18 mouse cellular contexts compared by ENCODE assay signal in the genomic region with DNA sequence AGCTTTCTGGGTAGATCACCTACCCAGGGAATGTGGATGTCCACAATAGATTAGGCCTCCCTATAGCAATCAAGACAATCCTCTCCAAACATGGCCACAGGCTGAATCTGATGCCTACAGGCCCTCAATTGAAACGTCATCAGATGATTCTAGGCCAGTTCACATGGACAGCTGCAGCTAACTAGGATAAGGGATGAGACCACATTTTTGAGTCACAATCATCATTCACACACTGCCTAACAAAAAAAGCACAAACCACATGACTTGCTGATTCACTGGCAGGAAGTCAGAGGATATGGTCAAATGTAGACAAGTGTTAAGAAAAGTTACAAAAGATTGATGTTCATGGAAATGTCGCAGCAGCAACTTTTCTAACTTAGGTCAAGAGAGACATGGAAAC.
DNase-seq lines count a peak whose midpoint lies in the region; ATAC-seq and TF ChIP-seq lines count a peak whose summit lies in the region.
"Had no signal": no experiment of that assay in that cellular context is flagged by ENCODE, and none has a peak within 500 bp of the region (broad histone marks: within the 10 kb centered on the region; RNA-seq: fewer than 3 reads in every experiment).

No protein-coding gene starts in this region.

- no peaks in the 10 kb centered on the region for H3K27me3 ChIP-seq in midbrain, embryonic 15.5 days (replicated peaks)
- H3K27me3 ChIP-seq: hindbrain, embryonic 12.5 days; intestine, embryonic 15.5 days; limb, embryonic 12.5 days; neural tube, embryonic 13.5 days had no signal

- peak; percentile 80 for DNase-seq in heart, adult 11 months
- no peak for DNase-seq in heart, adult 8-10 months (ENCODE audit: low spot score)
- DNase-seq in lung, postnatal 10 days: peak; percentile 13
- DNase-seq in lung, adult 2 months: no peak
- no peak for DNase-seq in layer of hippocampus, postnatal 25 days (ENCODE audit: extremely low spot score in 1 of 2, low spot score in 1 of 2)
- DNase-seq: cerebellum, adult 11-12 months; cerebellum, postnatal 36 days; kidney, postnatal 25 days; layer of hippocampus, postnatal 36 days; thymus, adult 2 months had no signal

- TF ChIP-seq CTCF in lung, adult 2 months (IDR thresholded peaks at IDR 0.05; ENCODE audit: insufficient read depth, low read length): no peak
- no peak for TF ChIP-seq CTCF in embryonic fibroblast, embryonic 13.5 days (IDR thresholded peaks at IDR 0.05; ENCODE audit: borderline replicate concordance, insufficient read depth, low read length)

- no peaks in the 10 kb centered on the region for H3K36me3 ChIP-seq in midbrain, embryonic 15.5 days (replicated peaks)
- H3K36me3 ChIP-seq: G1E; hindbrain, embryonic 12.5 days; intestine, embryonic 15.5 days; neural tube, embryonic 13.5 days had no signal

- H3K27ac ChIP-seq in embryonic fibroblast, embryonic 13.5 days (ENCODE audit: insufficient read depth, low read length): peak overlapping the region; percentile 72
- H3K27ac ChIP-seq in midbrain, embryonic 15.5 days: no peak overlapping the region
- H3K27ac ChIP-seq: hindbrain, embryonic 12.5 days; intestine, embryonic 15.5 days; limb, embryonic 12.5 days; neural tube, embryonic 13.5 days had no signal

- no peak overlapping the region for H3K4me3 ChIP-seq in lung, adult 2 months (replicated peaks; ENCODE audit: extremely low read depth, low read depth, low read length)
- no peak overlapping the region for H3K4me3 ChIP-seq in embryonic fibroblast, embryonic 13.5 days (ENCODE audit: insufficient read depth, low read length)
- H3K4me3 ChIP-seq in midbrain, embryonic 15.5 days: no peak overlapping the region
- H3K4me3 ChIP-seq: hindbrain, embryonic 12.5 days; intestine, embryonic 15.5 days; limb, embryonic 12.5 days; neural tube, embryonic 13.5 days had no signal

- no peaks in the 10 kb centered on the region for H3K9me3 ChIP-seq in midbrain, embryonic 15.5 days
- H3K9me3 ChIP-seq: hindbrain, embryonic 12.5 days; intestine, embryonic 15.5 days; neural tube, embryonic 13.5 days had no signal

- peak; percentile 63 for ATAC-seq in megakaryocyte progenitor cell, adult 5-6 weeks (replicated peaks; ENCODE audit: poor library complexity)
- no peak for ATAC-seq in midbrain, embryonic 15.5 days (replicated peaks)
- ATAC-seq: intestine, embryonic 15.5 days had no signal

- no peak overlapping the region for H3K9ac ChIP-seq in midbrain, embryonic 15.5 days
- H3K9ac ChIP-seq: hindbrain, embryonic 12.5 days; intestine, embryonic 15.5 days; limb, embryonic 12.5 days; neural tube, embryonic 13.5 days had no signal

- no peak for TF ChIP-seq POLR2A in lung, adult 2 months (IDR thresholded peaks at IDR 0.05; ENCODE audit: borderline replicate concordance, extremely low read depth, low read depth, low read length)
- TF ChIP-seq POLR2A in embryonic fibroblast, embryonic 13.5 days (IDR thresholded peaks at IDR 0.05; ENCODE audit: low read depth, low read length): no peak

- no peak overlapping the region for H3K4me2 ChIP-seq in midbrain, embryonic 15.5 days
- H3K4me2 ChIP-seq: hindbrain, embryonic 12.5 days; intestine, embryonic 15.5 days; limb, embryonic 12.5 days; neural tube, embryonic 13.5 days had no signal

- H3K4me1 ChIP-seq in lung, adult 2 months (ENCODE audit: control insufficient read depth, insufficient read depth, low read length): no peaks in the 10 kb centered on the region
- peaks cover 6% of the 10 kb centered on the region for H3K4me1 ChIP-seq in embryonic fibroblast, embryonic 13.5 days (ENCODE audit: control insufficient read depth, insufficient read depth, low read length)
- H3K4me1 ChIP-seq in midbrain, embryonic 15.5 days: peaks cover under 1% of the 10 kb centered on the region
- H3K4me1 ChIP-seq: intestine, embryonic 15.5 days had no signal

- WGBS in lung, adult 2 months: 39% methylated on average over 2 of the region's 2 CpGs
- WGBS in midbrain, embryonic 15.5 days: 90% methylated on average over 2 of the region's 2 CpGs

Comparison
In these comparisons a context has a peak if more than half of its experiments do, and no peak if none do; other contexts are left out.
1. DNase-seq: peak in heart, adult 11 months (single experiment) and lung, postnatal 10 days (single experiment); none in heart, adult 8-10 months (single experiment), lung, adult 2 months (single experiment) and layer of hippocampus, postnatal 25 days (0 of 2).